Mouse (Mus musculus): ENCODE results near the gene Ncapg2. TPM values are rescaled to one million over a fixed set of nuclear protein-coding genes. Genes with fewer than 3 reads are reported as not detected.

Gene Ncapg2
- polyA plus RNA-seq, 1 experiment from 2014 or later = 17.6 TPM

GRCm38 (mm10) chr12:116486404-116486730 lies 81.2 kb downstream of the Ncapg2 start:
- Histone ChIP-seq H3K4me1 (replicated peaks; ENCODE audit: control insufficient read depth, insufficient read depth, low read length) (peaks cover 11% of the 10 kb centered on the region), H3K4me3 (replicated peaks; ENCODE audit: low read length) (peak overlapping the region; percentile 73), H3K9me3 (ENCODE audit: control insufficient read depth, low read length) (no peaks in the 10 kb centered on the region), H3K27ac (ENCODE audit: low read length) (peak overlapping the region; percentile 87), H3K4me2 (ENCODE audit: low read length) (peak overlapping the region; percentile 81), H3K36me3 (ENCODE audit: control insufficient read depth, insufficient read depth) (no peaks in the 10 kb centered on the region), H3K27me3 (replicated peaks; ENCODE audit: control insufficient read depth, insufficient read depth, low read length) (0 out of 2 replicates have a peak, but pooled peaks cover 2% of the 10 kb centered on the region), H3K9ac (replicated peaks; ENCODE audit: low read depth, low read length) (peak overlapping the region; percentile 81)
- peak; percentile 18; the same call in 1 of the 2 replicates for ATAC-seq
- under 1% methylated on average over 10 of the region's 10 CpGs for WGBS

- H3K27me3 ChIP-seq (replicated peaks; ENCODE audit: control insufficient read depth, insufficient read depth, low read length) = 0 out of 2 replicates have a peak, but pooled peaks cover 2% of the 10 kb centered on the region
- no peaks in the 10 kb centered on the region for H3K9me3 ChIP-seq (ENCODE audit: control insufficient read depth, low read length)
- H3K36me3 ChIP-seq (ENCODE audit: control insufficient read depth, insufficient read depth) = no peaks in the 10 kb centered on the region
- no peak overlapping the region for H3K4me3 ChIP-seq (replicated peaks; ENCODE audit: low read length)
- H3K4me2 ChIP-seq (ENCODE audit: low read length) = no peak overlapping the region
- H3K4me1 ChIP-seq (replicated peaks; ENCODE audit: control insufficient read depth, insufficient read depth, low read length) = peaks cover 11% of the 10 kb centered on the region
- no peak overlapping the region for H3K9ac ChIP-seq (replicated peaks; ENCODE audit: low read depth, low read length)
- 59% methylated on average over 8 of the region's 8 CpGs for WGBS
- H3K27ac ChIP-seq (ENCODE audit: low read length) = no peak overlapping the region
- no peak for ATAC-seq
Observed at GRCm38 (mm10) chr12:116488836-116489235, 83.6 kb downstream of the Ncapg2 start.

- Histone ChIP-seq H3K4me2 (ENCODE audit: low read length) (no peak overlapping the region), H3K4me3 (replicated peaks; ENCODE audit: low read length) (no peak overlapping the region), H3K4me1 (replicated peaks; ENCODE audit: control insufficient read depth, insufficient read depth, low read length) (peaks cover 6% of the 10 kb centered on the region; the same call in 1 of the 2 replicates), H3K9ac (replicated peaks; ENCODE audit: low read depth, low read length) (no peak overlapping the region), H3K36me3 (ENCODE audit: control insufficient read depth, insufficient read depth) (no peaks in the 10 kb centered on the region), H3K27ac (ENCODE audit: low read length) (no peak overlapping the region), H3K9me3 (ENCODE audit: control insufficient read depth, low read length) (no peaks in the 10 kb centered on the region), H3K27me3 (replicated peaks; ENCODE audit: control insufficient read depth, insufficient read depth, low read length) (0 out of 2 replicates have a peak, but pooled peaks cover 2% of the 10 kb centered on the region)
- 88% methylated on average over 5 of the region's 5 CpGs for WGBS
- no peak for ATAC-seq
Observed at GRCm38 (mm10) chr12:116490575-116491356, 85.6 kb downstream of the Ncapg2 start.

- H3K9ac ChIP-seq (replicated peaks; ENCODE audit: low read depth, low read length) = no peak overlapping the region
- no peaks in the 10 kb centered on the region for H3K27me3 ChIP-seq (replicated peaks; ENCODE audit: control insufficient read depth, insufficient read depth, low read length)
- no peak for ATAC-seq
- H3K4me3 ChIP-seq (replicated peaks; ENCODE audit: low read length) = no peak overlapping the region
- H3K4me1 ChIP-seq (replicated peaks; ENCODE audit: control insufficient read depth, insufficient read depth, low read length) = no peaks in the 10 kb centered on the region
- H3K27ac ChIP-seq (ENCODE audit: low read length) = no peak overlapping the region
- no peaks in the 10 kb centered on the region for H3K36me3 ChIP-seq (ENCODE audit: control insufficient read depth, insufficient read depth)
- H3K4me2 ChIP-seq (ENCODE audit: low read length) = no peak overlapping the region
- no peaks in the 10 kb centered on the region for H3K9me3 ChIP-seq (ENCODE audit: control insufficient read depth, low read length)
Observed at GRCm38 (mm10) chr12:116498666-116499065, 93.5 kb downstream of the Ncapg2 start.

GRCm38 (mm10) chr12:116500652-116501051 lies 95.5 kb downstream of the Ncapg2 start:
- H3K36me3 ChIP-seq (ENCODE audit: control insufficient read depth, insufficient read depth) = no peaks in the 10 kb centered on the region
- H3K4me2 ChIP-seq (ENCODE audit: low read length) = no peak overlapping the region
- no peaks in the 10 kb centered on the region for H3K9me3 ChIP-seq (ENCODE audit: control insufficient read depth, low read length)
- 82% methylated on average over 11 of the region's 11 CpGs for WGBS
- no peaks in the 10 kb centered on the region for H3K4me1 ChIP-seq (replicated peaks; ENCODE audit: control insufficient read depth, insufficient read depth, low read length)
- H3K9ac ChIP-seq (replicated peaks; ENCODE audit: low read depth, low read length) = no peak overlapping the region
- no peak overlapping the region for H3K27ac ChIP-seq (ENCODE audit: low read length)
- no peaks in the 10 kb centered on the region for H3K27me3 ChIP-seq (replicated peaks; ENCODE audit: control insufficient read depth, insufficient read depth, low read length)
- H3K4me3 ChIP-seq (replicated peaks; ENCODE audit: low read length) = no peak overlapping the region
- peak; percentile 58; the same call in 1 of the 2 replicates for ATAC-seq

- H3K27me3 ChIP-seq (replicated peaks; ENCODE audit: control insufficient read depth, insufficient read depth, low read length) = no peaks in the 10 kb centered on the region
- no peak for ATAC-seq
- WGBS = 92% methylated on average over 1 of the region's 1 CpGs
- H3K4me2 ChIP-seq (ENCODE audit: low read length) = no peak overlapping the region
- H3K27ac ChIP-seq (ENCODE audit: low read length) = no peak overlapping the region
- no peaks in the 10 kb centered on the region for H3K36me3 ChIP-seq (ENCODE audit: control insufficient read depth, insufficient read depth)
- H3K4me1 ChIP-seq (replicated peaks; ENCODE audit: control insufficient read depth, insufficient read depth, low read length) = no peaks in the 10 kb centered on the region
- H3K9ac ChIP-seq (replicated peaks; ENCODE audit: low read depth, low read length) = no peak overlapping the region
- H3K4me3 ChIP-seq (replicated peaks; ENCODE audit: low read length) = no peak overlapping the region
- H3K9me3 ChIP-seq (ENCODE audit: control insufficient read depth, low read length) = no peaks in the 10 kb centered on the region
Observed at GRCm38 (mm10) chr12:116512482-116512881, 107.3 kb downstream of the Ncapg2 start.

Other genes with a start within 250 kb of the Ncapg2 start
- gene Wdr60, start 142.4 kb upstream of the Ncapg2 start, polyA plus RNA-seq (2015; fragmentation: Nextera tagmentation; extraction: Ambion mirVana) = 15.7 and 18.5 TPM in 2 replicates
- not detected in 2 replicates for gene Gm11027, start 130.0 kb upstream of the Ncapg2 start, polyA plus RNA-seq (2015; fragmentation: Nextera tagmentation; extraction: Ambion mirVana)
- 12.9 and 13.5 TPM in 2 replicates for gene Esyt2, start 124.2 kb upstream of the Ncapg2 start, polyA plus RNA-seq (2015; fragmentation: Nextera tagmentation; extraction: Ambion mirVana)
- 7.9 and 11.5 TPM in 2 replicates for gene Ptprn2, start 80.3 kb downstream of the Ncapg2 start, polyA plus RNA-seq (2015; fragmentation: Nextera tagmentation; extraction: Ambion mirVana)

Data from forebrain, embryonic 16.5 days (tissue).